Comparison of ENCODE assay signal across 11 mouse cellular contexts in the genomic region with DNA sequence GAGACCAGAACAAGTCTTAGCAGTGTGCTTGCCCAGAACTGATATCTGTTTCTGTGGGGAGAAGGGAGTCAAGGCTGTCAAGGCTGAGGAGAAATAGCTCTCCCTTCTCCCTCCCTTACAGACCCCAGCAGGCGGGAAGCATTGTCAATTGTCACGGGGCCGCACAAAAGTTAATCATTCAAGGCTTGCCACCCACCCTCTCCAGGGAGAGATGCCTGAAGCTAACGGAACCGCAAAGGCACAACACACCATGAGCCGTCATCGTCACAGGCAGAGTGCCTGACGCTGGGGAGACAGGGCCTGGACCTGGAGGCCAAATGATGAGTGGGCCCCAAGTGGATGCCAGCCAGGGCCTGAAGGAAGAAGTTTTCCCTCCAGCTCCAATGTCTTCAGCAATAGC. TPM values are rescaled to one million over a fixed set of nuclear protein-coding genes. Genes with fewer than 3 reads are reported as not detected.
A peak's percentile ranks its signal among the peaks of the same experiment; 100 is the strongest.
DNase-seq lines count a peak whose midpoint lies in the region; ATAC-seq and TF ChIP-seq lines count a peak whose summit lies in the region.
"Had no signal": no experiment of that assay in that cellular context is flagged by ENCODE, and none has a peak within 500 bp of the region (broad histone marks: within the 10 kb centered on the region; RNA-seq: fewer than 3 reads in every experiment).

No protein-coding gene starts in this region.

- peak overlapping the region; percentile 75 for H3K27ac ChIP-seq in heart, embryonic 10.5 days
- H3K27ac ChIP-seq in kidney, postnatal 0 days, result no peak overlapping the region
- no peak overlapping the region for H3K27ac ChIP-seq in forebrain, embryonic 11.5 days (ENCODE audit: low read depth, low read length)
- H3K27ac ChIP-seq: stomach, postnatal 0 days had no signal

- H3K36me3 ChIP-seq in heart, embryonic 10.5 days, result no peaks in the 10 kb centered on the region
- no peaks in the 10 kb centered on the region for H3K36me3 ChIP-seq in kidney, postnatal 0 days (ENCODE audit: insufficient read depth, low read length)
- H3K36me3 ChIP-seq in forebrain, embryonic 11.5 days (ENCODE audit: control insufficient read depth, insufficient read depth, low read length), result no peaks in the 10 kb centered on the region

- H3K9me3 ChIP-seq in heart, embryonic 10.5 days, result no peaks in the 10 kb centered on the region
- H3K9me3 ChIP-seq in kidney, postnatal 0 days (replicated peaks; ENCODE audit: low read length), result no peaks in the 10 kb centered on the region
- no peaks in the 10 kb centered on the region for H3K9me3 ChIP-seq in forebrain, embryonic 11.5 days (ENCODE audit: control insufficient read depth, low read length)

- no peak overlapping the region for H3K4me2 ChIP-seq in kidney, postnatal 0 days (ENCODE audit: low read length)
- peak overlapping the region; percentile 18; the same call in 1 of the 2 replicates for H3K4me2 ChIP-seq in forebrain, embryonic 11.5 days (ENCODE audit: low read depth, low read length, severe bottlenecking)

- ATAC-seq in kidney, postnatal 0 days (replicated peaks; ENCODE audit: low FRiP score, low read depth), result 0 out of 2 replicates have a peak, but pooled peaks have one; percentile 26
- ATAC-seq in forebrain, embryonic 11.5 days (replicated peaks; ENCODE audit: low FRiP score), result no peak

- no peak overlapping the region for H3K4me3 ChIP-seq in heart, embryonic 10.5 days
- H3K4me3 ChIP-seq in kidney, postnatal 0 days (replicated peaks; ENCODE audit: low read depth, low read length), result no peak overlapping the region
- H3K4me3 ChIP-seq in forebrain, embryonic 11.5 days (ENCODE audit: low read depth, low read length), result no peak overlapping the region

- TF ChIP-seq CTCF in kidney, postnatal 0 days (IDR thresholded peaks at IDR 0.05; ENCODE audit: low read depth), result no peak

- no peak for DNase-seq in heart, embryonic 10.5 days (ENCODE audit: low spot score)
- DNase-seq in heart, postnatal 4 days, result no peak
- DNase-seq in kidney, postnatal 0 days (ENCODE audit: low spot score), result no peak
- no peak for DNase-seq in kidney, postnatal 10 days
- no peak for DNase-seq in forebrain, embryonic 11.5 days (ENCODE audit: low spot score)
- DNase-seq in neural tube, embryonic 10.5 days (ENCODE audit: extremely low spot score, low spot score), result peak; percentile 30
- DNase-seq in urinary bladder, postnatal 25 days (ENCODE audit: low spot score), result no peak
- no peak for DNase-seq in adrenal gland, adult 8-10 months
- DNase-seq: kidney, adult 9 months; liver had no signal

- no peak overlapping the region for H3K9ac ChIP-seq in kidney, postnatal 0 days (ENCODE audit: low read depth, low read length)
- no peak overlapping the region for H3K9ac ChIP-seq in forebrain, embryonic 11.5 days (ENCODE audit: low read length)

- WGBS in heart, embryonic 10.5 days, result 36% methylated on average over 8 of the region's 8 CpGs
- 21% methylated on average over 8 of the region's 8 CpGs for WGBS in kidney, postnatal 0 days
- WGBS in forebrain, embryonic 11.5 days, result 7% methylated on average over 8 of the region's 8 CpGs

- peaks cover 30% of the 10 kb centered on the region for H3K4me1 ChIP-seq in heart, embryonic 10.5 days
- H3K4me1 ChIP-seq in kidney, postnatal 0 days (replicated peaks; ENCODE audit: insufficient read depth, low read length), result peaks cover 10% of the 10 kb centered on the region; the same call in 1 of the 2 replicates
- peaks cover 12% of the 10 kb centered on the region for H3K4me1 ChIP-seq in forebrain, embryonic 11.5 days (replicated peaks; ENCODE audit: control insufficient read depth, insufficient read depth, low read length)

- peaks cover 50% of the 10 kb centered on the region for H3K27me3 ChIP-seq in heart, embryonic 10.5 days (ENCODE audit: insufficient read depth, poor library complexity, severe bottlenecking)
- H3K27me3 ChIP-seq in kidney, postnatal 0 days (ENCODE audit: insufficient read depth, low read length), result no peaks in the 10 kb centered on the region
- H3K27me3 ChIP-seq in forebrain, embryonic 11.5 days (ENCODE audit: control insufficient read depth, insufficient read depth, low read length), result peaks cover 14% of the 10 kb centered on the region

RNA-seq across cellular contexts. Expression of a gene that starts 22.7 kb away (rescaled TPM):
- polyA plus RNA-seq in heart, embryonic 10.5 days (2016; fragmentation: Nextera tagmentation; extraction: Ambion mirVana), result 2.0 and 3.4 TPM in 2 replicates
- 1 to 10 TPM in 1 of 2 experiments, under 1 TPM in 1; 0.98 to 1.4 TPM for total RNA-seq in heart, postnatal 4 days (2021)
- 2.2 and 2.3 TPM in 2 replicates for polyA plus RNA-seq in kidney, postnatal 0 days (2015; fragmentation: Nextera tagmentation; extraction: Ambion mirVana)
- polyA plus RNA-seq in forebrain, embryonic 11.5 days (2014; fragmentation: Nextera tagmentation; extraction: Ambion mirVana), result 1.7 and 2.9 TPM in 2 replicates
- total RNA-seq in adrenal gland, adult 8-10 months (2022), result 1 to 10 TPM; 2.5 to 4.6 (median 3.8) TPM

RNA-seq across cellular contexts. Expression of a gene that starts 22.8 kb away (rescaled TPM):
- polyA plus RNA-seq in heart, embryonic 10.5 days (2016; fragmentation: Nextera tagmentation; extraction: Ambion mirVana), result 4.0 and 6.0 TPM in 2 replicates
- total RNA-seq in heart, postnatal 4 days (2021), result 10 to 100 TPM; 71.1 to 78.7 TPM
- polyA plus RNA-seq in kidney, postnatal 0 days (2015; fragmentation: Nextera tagmentation; extraction: Ambion mirVana), result 5.6 and 5.8 TPM in 2 replicates
- 12.1 and 12.6 TPM in 2 replicates for polyA plus RNA-seq in forebrain, embryonic 11.5 days (2014; fragmentation: Nextera tagmentation; extraction: Ambion mirVana)
- total RNA-seq in adrenal gland, adult 8-10 months (2022), result 100 to 1,000 TPM; 102 to 109 (median 106) TPM
